Mouse (Mus musculus) megakaryocyte progenitor cell, adult 5-6 weeks (primary cell): ENCODE data around the gene Zfp36l2. TPM values are rescaled to one million over a fixed set of nuclear protein-coding genes. Genes with fewer than 3 reads are reported as not detected.

Experiments used
- ATAC-seq: replicated peaks from 2 replicates; pipeline ENCODE4 v1.8.0; 2016; ENCODE audit warnings: mild to moderate bottlenecking, moderate TSS enrichment, inconsistent platforms; ENCODE audit not compliant: poor library complexity
- total RNA-seq, 2 experiments: library from RNA; stranded (forward) in 1 of 2; stranded (reverse) in 1 of 2; fragments of 157-497, 149-512 nt in 1 of 2; fragments of 200-1000 nt in 1 of 2; gene quantifications; 2 replicates each; pipeline versions ENCODE4 v1.2.3 to v1.2.4; 2015 to 2017

Gene Zfp36l2
- total RNA-seq, 2 experiments from 2014 or later, result 98.9 to 286 TPM

DNA sequence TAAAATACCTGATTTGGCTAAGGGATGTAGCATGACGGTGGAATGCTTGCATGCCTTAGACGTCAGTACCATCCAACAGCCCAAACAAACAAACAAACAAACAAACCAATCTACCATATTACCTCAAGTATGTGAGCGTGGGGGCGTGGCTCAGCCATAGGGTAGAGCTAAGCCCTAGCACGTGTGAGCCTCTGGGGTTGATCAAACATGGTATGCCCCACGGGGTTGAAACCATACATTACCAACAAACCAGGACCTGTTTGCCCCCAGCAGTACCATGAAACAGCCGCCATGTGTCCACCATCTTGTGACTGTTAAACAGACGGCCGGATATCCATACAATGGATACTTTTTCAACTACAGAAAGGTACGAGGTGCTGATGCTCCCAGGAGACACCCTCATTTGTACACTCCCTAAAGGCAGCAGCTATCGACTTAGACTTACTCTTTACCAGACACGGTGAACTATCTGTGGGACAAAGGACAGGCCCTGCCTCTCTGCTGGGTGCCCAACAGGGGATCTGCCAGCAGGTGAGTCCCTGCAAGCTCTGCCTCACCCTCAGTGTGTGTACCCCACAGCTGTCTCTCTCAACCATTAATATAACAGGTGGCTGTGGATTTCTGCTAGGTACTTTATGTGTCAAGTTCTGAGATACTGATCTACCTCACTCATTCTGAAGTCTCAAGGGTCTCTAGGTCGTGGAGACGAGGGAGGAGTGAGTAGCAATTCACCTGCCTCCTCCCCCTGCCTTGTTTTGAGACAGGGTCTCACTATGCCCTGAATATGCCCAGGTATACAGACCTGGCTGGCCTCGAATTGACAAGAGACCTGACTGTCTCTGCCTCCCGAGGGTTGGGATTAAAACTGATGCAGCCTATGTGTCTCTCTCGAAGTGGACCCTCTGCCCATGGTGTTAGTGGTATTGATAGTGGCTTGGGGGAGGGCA is 8.4 kb downstream of the Zfp36l2 start:
- no peak for ATAC-seq

DNA sequence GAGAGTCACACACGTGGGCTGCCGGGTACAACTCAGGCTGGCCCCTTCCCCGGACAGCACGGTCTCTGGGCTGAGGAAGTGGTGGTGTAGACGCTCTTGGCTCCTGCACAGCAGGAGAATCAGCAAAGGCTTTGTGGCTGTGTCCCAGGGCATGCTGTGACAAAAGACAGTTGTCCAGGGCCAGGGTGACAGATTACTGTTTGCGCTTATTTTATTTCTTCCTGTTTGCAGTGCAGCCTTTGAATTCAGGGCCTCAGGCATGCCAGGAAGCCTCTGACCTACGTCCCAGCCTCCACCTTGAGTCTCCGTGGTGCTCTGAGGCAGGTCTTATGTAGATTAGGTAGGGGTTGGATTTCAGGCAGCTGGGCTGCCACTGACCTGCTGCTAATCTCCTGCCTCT is 10.3 kb downstream of the Zfp36l2 start:
- ATAC-seq, result no peak

DNA sequence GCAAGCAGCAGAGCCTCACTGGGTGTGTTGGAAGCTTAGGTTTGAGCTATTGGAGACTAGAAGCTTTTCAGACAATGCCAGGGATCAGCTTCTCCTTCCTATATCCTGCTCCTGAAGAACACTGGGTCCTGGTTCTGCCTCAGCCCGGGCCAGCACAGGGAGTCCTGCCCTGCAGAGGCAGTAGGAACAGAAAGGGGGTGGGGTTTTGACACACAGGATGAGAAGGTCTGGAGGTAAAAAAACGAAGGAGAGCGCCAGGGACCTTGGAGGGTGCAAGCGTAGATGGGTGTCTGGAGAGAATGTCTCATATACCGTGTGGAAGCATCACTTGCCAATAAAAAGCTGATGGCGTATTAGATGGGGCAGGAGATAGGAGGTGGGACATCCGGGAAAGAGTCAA is 11.3 kb downstream of the Zfp36l2 start:
- ATAC-seq, result no peak

DNA sequence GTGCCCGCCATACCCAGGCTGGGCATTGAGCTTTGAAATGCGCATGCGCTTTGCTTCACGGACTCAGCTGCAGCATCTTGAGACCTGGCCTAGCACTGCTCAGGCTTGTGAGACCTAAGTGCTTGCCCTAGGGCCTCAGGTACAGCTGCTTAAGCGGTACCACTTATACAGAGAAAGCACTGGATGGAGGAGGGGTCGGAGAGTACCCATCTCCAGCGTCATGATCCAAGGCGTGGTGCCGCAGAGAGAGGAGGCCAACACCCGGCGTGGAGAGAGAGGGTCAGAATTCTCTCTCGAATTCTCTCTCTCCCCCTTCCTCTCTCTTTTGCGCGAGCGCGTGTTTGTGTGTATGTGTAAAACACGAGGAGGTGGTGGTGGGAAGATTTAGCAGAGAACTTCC is 12.6 kb downstream of the Zfp36l2 start:
- no peak for ATAC-seq

DNA sequence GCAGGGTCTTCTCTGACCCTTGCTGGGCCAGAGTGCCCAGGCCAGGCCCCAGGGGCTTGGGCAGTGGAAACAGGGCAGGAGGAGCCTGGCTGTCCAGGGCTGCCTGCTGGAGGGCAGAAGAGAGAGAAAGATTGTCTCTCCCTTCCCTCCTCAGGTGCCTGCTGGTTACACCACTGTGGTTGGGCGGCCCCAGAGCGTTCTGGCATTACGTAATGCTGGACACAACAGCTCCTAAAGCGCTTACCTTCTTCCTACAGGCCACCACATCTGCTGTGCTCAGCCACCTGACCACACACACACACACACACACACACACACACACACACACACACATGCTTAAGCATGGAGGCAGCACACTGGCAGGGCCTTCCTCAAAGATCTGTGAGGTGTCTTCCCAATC is 20.4 kb downstream of the Zfp36l2 start:
- ATAC-seq, result peak; percentile 64

DNA sequence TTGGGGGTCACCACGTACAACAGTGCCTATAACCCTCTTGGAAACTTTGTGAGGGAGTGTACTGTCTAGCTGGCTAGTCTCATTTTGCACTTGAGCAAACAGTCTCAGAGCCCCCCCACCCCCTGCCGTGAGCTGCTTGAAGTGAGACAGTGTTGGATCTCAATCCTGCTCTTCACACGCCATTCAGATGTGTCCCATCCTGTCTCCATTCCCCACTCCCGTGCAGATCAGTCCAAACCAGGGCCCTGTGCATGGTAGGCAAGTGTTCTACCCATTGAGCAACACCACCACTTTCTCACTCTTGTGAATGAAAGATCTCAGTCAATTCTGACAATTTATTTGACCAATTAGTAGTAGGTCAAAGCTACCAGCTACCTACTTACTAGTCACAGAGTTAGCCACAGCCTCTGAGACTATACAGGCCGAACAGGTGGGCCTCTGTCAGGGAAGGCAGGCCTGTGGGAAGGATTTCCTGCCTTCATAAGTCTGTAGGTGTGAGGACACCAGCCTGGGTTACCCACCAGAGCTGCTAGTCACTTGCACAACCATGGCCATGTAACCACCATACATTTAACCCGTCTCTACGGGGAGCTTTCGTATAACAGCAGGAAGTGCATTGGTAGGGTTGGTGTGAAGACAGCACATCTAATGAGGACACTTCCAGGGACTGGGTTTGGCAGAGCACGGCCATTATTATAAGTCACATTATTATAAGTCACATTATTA is 21.4 kb downstream of the Zfp36l2 start:
- ATAC-seq, result peak; percentile 79

DNA sequence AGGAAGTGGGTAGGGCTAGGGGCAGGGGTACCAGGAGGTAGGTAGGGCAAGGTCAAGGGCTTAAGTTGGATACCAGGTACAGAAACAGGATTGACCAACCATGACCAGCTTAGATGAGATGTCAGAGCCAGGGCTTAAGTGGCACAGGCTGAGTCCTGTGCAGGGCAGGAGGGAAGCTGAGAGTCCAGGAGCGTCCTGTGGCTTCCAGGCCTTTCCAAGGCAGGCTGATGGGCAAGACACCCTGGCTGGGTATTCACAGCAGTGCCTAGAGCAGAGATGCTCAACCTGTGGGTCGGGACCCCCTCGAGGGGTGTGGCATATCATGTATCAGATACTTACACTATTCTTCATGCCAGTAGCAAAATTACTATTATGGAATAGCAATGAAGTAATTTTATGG is 22.0 kb downstream of the Zfp36l2 start:
- ATAC-seq, result no peak

DNA sequence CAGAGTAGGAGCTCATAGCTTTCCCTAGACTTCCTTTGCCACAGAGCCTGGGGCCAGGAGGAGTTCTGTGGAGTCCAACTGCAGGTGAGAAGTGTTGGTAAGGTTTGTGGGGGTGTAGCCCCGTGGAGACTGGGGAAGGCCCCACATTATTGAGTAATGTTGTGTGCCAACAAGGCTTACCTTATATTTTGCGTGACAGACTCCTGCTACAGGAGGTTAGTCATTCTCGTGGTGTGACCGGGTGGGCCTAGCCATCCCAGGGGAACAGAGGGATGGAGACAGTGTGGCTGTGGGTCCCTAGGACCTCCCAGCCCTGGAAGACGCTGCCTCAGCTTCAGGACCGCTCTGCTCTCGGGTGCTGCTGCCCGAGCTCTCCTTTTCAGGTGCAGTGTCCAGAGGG is 23.6 kb downstream of the Zfp36l2 start:
- no peak for ATAC-seq

DNA sequence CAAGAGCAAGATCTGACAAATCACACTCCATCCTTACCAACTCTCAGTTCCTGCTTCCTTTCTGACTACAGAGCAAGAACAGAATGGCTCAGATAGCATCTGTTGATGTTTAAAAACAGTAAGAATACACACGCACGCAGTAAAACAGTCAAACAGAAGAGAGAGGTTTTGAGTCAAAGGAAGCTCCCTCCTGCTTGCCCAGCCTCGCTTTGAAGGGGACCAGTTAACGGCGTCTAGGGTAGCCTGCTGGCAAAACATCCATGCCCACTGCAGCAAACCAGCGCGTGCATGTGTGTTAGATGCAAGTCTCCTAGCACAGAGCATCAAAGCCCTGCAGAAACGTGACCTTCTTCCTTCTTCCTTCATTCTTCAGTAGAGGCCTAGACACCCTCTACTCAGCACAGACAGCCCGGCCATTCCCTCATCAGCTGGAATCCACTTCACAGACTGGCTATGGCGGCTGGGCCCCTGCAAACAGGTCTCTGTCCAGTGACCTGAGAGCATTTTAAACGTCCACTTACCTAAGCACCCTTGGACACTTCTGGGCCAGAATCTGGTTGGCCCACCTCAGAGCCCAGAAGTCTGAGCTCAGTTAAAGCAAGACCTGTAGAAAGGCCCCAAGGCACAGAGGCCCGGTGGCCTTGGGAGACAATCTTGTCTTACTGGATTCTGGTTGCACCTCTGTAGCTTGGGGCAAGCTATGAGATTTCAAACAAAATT is 24.5 kb downstream of the Zfp36l2 start:
- no peak for ATAC-seq

DNA sequence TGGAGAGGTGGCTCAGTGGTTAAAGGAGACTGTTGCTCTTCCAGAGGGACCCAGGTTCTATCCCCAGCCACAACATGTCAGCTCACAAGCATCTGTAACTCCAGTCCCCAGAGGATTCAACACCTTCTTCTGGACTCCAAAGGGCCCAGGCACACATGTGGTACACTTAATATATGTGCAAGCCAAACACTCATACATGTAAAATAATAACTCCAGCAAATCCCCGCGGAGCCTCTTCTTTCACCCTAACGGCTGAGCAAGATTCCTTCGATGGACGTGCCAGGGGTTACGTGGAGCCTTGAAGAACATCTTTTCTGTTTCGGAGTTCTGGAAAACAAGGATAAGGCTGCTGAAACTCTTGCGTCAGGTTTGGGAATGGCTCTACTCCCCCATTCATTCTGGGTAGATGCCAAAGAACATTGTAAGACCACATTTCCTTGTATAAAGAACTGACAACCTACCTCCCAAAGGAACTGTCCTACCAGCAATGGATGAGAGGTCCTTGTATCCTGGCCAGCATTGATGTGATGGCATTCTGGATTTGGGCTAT is 25.5 kb downstream of the Zfp36l2 start:
- ATAC-seq, result no peak

DNA sequence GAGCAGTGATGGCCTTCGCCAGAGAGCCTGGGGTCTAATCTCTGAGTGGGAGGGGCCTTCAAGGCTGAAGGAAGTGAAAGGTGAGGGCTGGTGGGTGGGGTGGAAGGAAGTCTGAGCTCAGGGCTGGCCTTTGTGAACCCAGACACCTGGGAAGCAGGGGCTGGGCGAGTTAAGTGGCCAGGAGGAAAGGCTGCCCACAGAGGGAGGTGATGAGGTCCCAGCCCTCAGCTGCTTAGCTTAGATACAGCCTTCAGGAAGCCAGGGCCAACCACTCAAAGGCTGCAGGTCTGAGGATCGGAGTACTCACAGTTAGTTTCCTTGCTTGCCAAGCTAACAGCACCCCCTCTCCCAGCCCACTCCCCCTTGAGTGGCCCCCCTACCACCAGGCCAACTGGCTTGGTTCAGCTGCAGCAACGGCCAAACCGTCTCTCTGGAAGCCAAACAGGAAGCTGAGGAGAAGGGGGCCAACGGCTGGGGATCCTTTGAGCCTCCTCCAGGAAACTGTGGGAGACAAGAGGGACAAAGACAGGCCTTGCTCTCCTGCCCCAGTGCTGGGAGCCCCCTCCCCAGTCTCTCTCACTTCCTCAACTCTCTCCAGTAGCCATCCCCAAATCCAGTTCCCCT is 26.4 kb downstream of the Zfp36l2 start:
- ATAC-seq, result peak; percentile 63

DNA sequence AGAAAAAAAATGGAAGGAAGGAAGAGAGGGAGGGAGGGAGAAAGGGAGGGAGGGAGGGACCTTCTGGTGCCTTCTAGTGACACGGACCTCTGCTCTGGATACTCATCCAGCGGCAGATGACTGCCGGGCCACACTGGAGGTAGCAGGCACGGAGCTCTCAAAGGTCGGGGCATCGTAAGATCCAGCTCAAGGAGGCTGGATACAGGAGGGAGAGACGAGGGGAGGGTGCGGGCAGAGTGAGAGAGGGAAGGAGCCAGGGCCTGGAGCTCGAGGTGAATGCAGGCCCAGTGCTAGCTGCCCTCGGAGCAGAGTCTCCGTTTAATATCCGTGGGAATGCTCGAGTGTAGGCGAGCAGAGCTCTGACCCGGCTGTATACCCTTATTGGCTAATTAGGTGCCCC is 28.9 kb downstream of the Zfp36l2 start:
- no peak for ATAC-seq

DNA sequence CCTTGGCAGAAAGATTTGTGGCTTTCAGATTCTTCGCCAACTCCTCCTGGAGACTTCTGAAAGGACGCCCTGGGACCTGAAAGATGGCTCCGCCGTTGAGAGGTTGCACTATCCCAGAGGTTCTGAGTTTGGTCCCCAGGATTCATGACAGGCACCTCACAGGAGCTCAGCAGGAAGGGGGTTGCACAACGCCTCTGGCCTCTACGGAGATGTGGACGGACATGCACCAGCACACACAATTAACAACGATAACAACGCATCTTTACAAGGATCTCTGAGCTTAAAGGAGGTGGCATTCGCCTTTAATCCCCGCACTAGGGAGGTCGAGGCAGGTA is 29.3 kb downstream of the Zfp36l2 start:
- ATAC-seq, result no peak

DNA sequence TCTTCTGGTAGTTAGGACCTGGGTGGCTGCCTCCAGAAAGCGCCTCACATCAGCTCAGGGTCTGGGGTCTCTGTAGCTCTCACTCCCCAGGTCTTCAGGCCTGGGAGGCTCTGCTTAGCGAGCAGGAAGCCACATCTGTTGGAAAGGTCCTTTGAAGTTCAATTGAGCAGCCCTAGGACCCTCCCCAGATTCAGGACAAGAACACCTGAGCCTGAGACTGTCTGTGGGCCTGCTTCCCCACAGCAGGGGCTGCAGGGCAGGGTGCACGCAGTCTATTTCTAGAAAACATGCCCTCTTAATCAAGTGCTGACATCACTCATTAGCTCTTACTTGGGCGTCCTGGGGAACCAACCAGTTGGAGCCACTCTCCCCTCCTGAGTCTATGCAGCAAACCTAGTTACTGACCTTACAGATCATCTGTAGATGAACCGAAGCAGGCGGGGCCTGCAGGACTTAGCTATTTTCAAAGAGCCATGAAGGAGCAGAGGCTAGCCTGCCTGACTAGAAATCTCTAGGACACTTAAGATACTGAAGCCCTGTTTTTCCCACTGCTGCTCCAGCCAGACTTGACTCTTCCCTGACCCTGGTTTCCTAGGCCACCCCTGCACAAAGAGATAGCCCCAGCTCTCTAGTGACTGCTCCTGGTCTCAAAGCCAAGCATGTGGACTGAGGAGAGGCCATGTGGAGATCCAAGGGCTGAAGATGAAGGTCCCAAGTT is 29.8 kb downstream of the Zfp36l2 start:
- no peak for ATAC-seq

DNA sequence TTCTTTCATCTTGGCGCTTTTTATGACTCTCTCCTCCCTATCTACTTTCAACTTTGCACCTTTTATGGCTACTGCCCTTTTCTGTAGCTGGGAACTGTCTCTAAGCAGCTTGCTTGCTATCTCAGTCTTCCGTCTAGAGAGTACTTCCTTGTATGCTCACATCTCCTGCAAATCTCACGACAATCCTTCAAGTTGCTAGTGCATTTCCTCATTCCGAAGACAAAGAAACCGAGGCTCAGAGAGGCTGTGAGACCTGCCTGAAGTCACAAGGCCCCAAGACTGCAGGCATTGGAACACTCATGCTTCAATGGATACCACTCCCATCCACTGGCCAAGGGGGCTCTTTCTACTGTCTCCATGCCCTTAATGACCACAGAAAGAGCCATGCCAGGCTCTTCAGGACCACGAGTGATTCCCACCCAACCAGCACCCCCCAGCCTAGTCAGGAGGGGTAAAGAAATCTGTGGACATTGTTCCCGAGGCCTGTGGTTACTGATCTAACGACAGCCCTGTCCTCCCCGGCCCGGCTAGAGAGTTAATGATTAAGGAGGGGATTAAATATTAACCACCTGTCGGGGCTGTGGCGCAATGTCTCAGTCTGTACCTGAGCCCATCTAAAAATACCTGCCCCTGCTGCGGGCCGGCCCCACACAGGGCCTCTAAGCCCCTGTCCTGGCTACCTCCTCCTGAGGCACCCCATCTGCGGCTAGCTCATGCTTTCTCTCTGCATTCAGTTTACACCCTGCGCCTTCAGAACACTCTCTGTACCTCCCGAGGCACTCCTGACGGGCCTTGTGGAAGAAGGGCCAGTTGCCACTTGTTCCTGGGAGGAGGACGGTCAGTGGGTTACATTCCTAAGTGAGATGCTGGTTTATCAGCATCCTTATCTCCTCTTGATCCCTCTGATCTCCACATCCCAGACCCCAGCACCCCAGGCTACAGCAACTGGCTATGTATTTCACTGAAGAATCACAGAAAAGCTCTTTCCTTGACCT is 30.7 kb downstream of the Zfp36l2 start:
- ATAC-seq, result no peak

DNA sequence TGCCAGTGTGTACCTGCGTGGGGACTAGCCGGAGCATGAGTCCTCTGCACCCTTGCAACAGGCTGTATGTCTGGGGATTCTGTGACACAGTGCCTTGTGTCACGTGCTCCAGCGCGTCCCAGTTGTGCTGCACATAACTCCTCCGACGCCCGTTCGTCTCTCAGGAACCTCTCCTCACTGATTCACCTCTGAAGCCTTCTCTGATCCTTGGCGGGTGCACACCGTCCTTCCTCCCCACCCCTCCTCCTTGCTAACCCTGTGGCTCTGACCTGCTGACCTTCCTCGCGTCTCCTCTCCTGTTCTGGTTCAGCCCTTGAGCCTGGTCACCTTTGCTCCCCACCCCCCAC is 31.5 kb downstream of the Zfp36l2 start:
- ATAC-seq, result no peak

DNA sequence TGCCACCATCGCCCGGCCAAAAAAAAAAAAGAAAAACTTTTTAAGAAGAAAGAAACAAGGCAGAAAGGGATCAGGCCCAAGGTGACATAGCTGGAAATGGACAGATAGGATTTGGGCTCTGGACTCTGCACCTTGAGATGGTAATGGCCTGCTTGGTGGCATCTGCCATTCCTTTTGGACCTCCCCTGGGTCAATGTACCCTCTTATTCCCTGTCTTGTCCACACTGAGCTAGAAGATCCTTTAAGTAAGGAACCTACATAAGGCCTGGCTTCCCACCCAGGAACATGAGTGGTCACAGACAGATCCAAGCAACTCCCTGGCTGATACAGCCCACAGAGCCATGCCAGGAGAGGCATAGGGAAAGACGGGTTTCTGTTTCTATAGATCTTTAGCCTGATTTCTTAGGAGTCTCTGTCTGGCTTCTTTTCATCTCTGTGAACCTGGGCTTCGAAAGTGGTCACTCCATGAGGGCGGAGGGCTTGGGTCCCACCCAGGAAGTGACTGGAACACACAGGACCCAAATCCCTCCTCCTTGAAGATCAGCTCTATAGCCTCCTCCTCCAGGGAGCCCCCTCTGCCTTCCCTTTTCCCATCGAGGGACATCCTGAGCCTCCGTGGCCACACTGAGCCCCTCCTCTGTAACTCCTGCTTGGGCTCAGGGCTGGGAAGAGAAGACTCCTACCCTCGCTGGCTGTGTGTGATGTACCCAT is 32.1 kb downstream of the Zfp36l2 start:
- no peak for ATAC-seq

DNA sequence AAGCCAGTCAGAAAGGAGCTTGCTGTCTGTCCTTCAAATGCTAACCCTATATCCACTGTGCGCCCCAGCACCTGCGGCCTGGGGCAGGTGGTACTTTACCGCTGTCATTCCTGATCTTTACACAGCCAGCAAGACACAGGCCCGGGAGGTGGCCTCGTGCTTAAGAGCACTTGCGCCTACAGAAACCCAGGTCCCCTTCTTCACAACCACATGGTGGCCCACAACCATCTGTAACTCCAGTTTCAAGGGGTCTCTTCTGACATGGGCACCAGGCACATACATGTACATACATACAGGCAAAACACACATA is 32.8 kb downstream of the Zfp36l2 start:
- no peak for ATAC-seq
